In genomic region chr8:95175306-95175705, GRCm38 (mm10) we compare ENCODE assay signal across 14 mouse cellular contexts. TPM values are rescaled to one million over a fixed set of nuclear protein-coding genes. Genes with fewer than 3 reads are reported as not detected.
DNase-seq lines count a peak whose midpoint lies in the region; ATAC-seq and TF ChIP-seq lines count a peak whose summit lies in the region.
"Had no signal": no experiment of that assay in that cellular context is flagged by ENCODE, and none has a peak within 500 bp of the region (broad histone marks: within the 10 kb centered on the region; RNA-seq: fewer than 3 reads in every experiment).

No protein-coding gene starts in this region.

- TF ChIP-seq POLR2A in thymus, adult 2 months (IDR thresholded peaks at IDR 0.05; ENCODE audit: control insufficient read depth, extremely low read depth, insufficient read depth, low read length, poor library complexity) = no peak

- 0 out of 2 replicates have a peak, but pooled peaks have one; percentile 35 for ATAC-seq in neural tube, embryonic 11.5 days (ENCODE audit: insufficient read depth, low FRiP score, low TSS enrichment)
- ATAC-seq in hindbrain, embryonic 13.5 days (ENCODE audit: low FRiP score) = peak; percentile 77
- ATAC-seq: activated CD4-positive, CD25-positive, alpha-beta regulatory T cell, adult 4 months had no signal

- H3K27me3 ChIP-seq in neural tube, embryonic 11.5 days (ENCODE audit: control insufficient read depth, insufficient read depth, low read length) = no peaks in the 10 kb centered on the region
- no peaks in the 10 kb centered on the region for H3K27me3 ChIP-seq in hindbrain, embryonic 13.5 days
- no peaks in the 10 kb centered on the region for H3K27me3 ChIP-seq in thymus, adult 2 months (ENCODE audit: control insufficient read depth, insufficient read depth, low read length)
- H3K27me3 ChIP-seq: heart, embryonic 13.5 days had no signal

- no peaks in the 10 kb centered on the region for H3K9me3 ChIP-seq in neural tube, embryonic 11.5 days (ENCODE audit: control insufficient read depth, low read length)
- H3K9me3 ChIP-seq in hindbrain, embryonic 13.5 days = no peaks in the 10 kb centered on the region
- H3K9me3 ChIP-seq: G1E; heart, embryonic 13.5 days had no signal

- no peaks in the 10 kb centered on the region for H3K36me3 ChIP-seq in neural tube, embryonic 11.5 days (ENCODE audit: control insufficient read depth, insufficient read depth, low read length)
- H3K36me3 ChIP-seq in hindbrain, embryonic 13.5 days = no peaks in the 10 kb centered on the region
- H3K36me3 ChIP-seq in thymus, adult 2 months (ENCODE audit: control insufficient read depth, insufficient read depth, low read length) = no peaks in the 10 kb centered on the region
- H3K36me3 ChIP-seq: G1E; heart, embryonic 13.5 days had no signal

- no peak overlapping the region; the same call in 1 of the 2 replicates for H3K27ac ChIP-seq in neural tube, embryonic 11.5 days (ENCODE audit: low read depth, low read length)
- peak overlapping the region; percentile 95 for H3K27ac ChIP-seq in hindbrain, embryonic 13.5 days
- H3K27ac ChIP-seq in thymus, adult 2 months (ENCODE audit: control insufficient read depth, insufficient read depth, low read length) = no peak overlapping the region
- H3K27ac ChIP-seq: heart, embryonic 13.5 days had no signal

- H3K4me3 ChIP-seq in neural tube, embryonic 11.5 days (ENCODE audit: low read depth, low read length) = no peak overlapping the region
- no peak overlapping the region for H3K4me3 ChIP-seq in hindbrain, embryonic 13.5 days
- H3K4me3 ChIP-seq in thymus, adult 2 months (ENCODE audit: control insufficient read depth, insufficient read depth, low read length) = no peak overlapping the region
- H3K4me3 ChIP-seq: heart, embryonic 13.5 days had no signal

- no peak for TF ChIP-seq CTCF in thymus, adult 2 months (IDR thresholded peaks at IDR 0.05; ENCODE audit: borderline replicate concordance, control insufficient read depth, extremely low read depth, insufficient read depth, low read length, poor library complexity)

- H3K4me1 ChIP-seq in neural tube, embryonic 11.5 days (ENCODE audit: control insufficient read depth, insufficient read depth, low read length) = 0 out of 2 replicates have a peak, but pooled peaks cover 3% of the 10 kb centered on the region
- peaks cover 19% of the 10 kb centered on the region for H3K4me1 ChIP-seq in hindbrain, embryonic 13.5 days (replicated peaks)
- H3K4me1 ChIP-seq in thymus, adult 2 months (replicated peaks; ENCODE audit: control insufficient read depth, insufficient read depth, low read length) = no peaks in the 10 kb centered on the region
- H3K4me1 ChIP-seq: heart, embryonic 13.5 days had no signal

- 62% methylated on average over 5 of the region's 5 CpGs for WGBS in neural tube, embryonic 11.5 days
- 31% methylated on average over 5 of the region's 5 CpGs for WGBS in hindbrain, embryonic 13.5 days
- WGBS in thymus, adult 2 months = 81% methylated on average over 5 of the region's 5 CpGs

- no peak overlapping the region for H3K4me2 ChIP-seq in neural tube, embryonic 11.5 days (ENCODE audit: low read depth)
- no peak overlapping the region; the same call in 1 of the 2 replicates for H3K4me2 ChIP-seq in hindbrain, embryonic 13.5 days
- H3K4me2 ChIP-seq: heart, embryonic 13.5 days; lung, embryonic 14.5 days had no signal

- no peak overlapping the region for H3K9ac ChIP-seq in neural tube, embryonic 11.5 days (ENCODE audit: low read length)
- H3K9ac ChIP-seq in hindbrain, embryonic 13.5 days = peak overlapping the region; percentile 51; the same call in 1 of the 2 replicates
- H3K9ac ChIP-seq: heart, embryonic 13.5 days; lung, embryonic 14.5 days had no signal

- DNase-seq in neural tube, embryonic 11.5 days (ENCODE audit: low spot score) = no peak
- no peak for DNase-seq in neural tube, embryonic 10.5 days (ENCODE audit: extremely low spot score, low spot score)
- peak; percentile 42 for DNase-seq in mesoderm, embryonic 11.5 days (ENCODE audit: low read depth, low spot score)
- DNase-seq in telencephalon, adult 2 months (ENCODE audit: low read depth, low spot score) = peak; percentile 11
- no peak for DNase-seq in thymus, adult 2 months
- no peak for DNase-seq in thymus, postnatal 36 days
- DNase-seq in ovary, adult 18-20 months (ENCODE audit: low spot score) = no peak
- DNase-seq: kidney, adult 2 months; thymus, postnatal 4 days had no signal

RNA-seq across cellular contexts. Expression of gene Kifc3, which starts 27.3 kb away (rescaled TPM):
- polyA plus RNA-seq in neural tube, embryonic 11.5 days (2014; fragmentation: Nextera tagmentation; extraction: Ambion mirVana) = 6.3 and 7.4 TPM in 2 replicates
- polyA plus RNA-seq in hindbrain, embryonic 13.5 days (2015; fragmentation: Nextera tagmentation; extraction: Ambion mirVana) = 16.5 and 20.2 TPM in 2 replicates
- 13.7 and 19.1 TPM in 2 replicates for polyA plus RNA-seq in thymus, adult 2 months (2012; rRNA removed)
- polyA plus RNA-seq: G1E had no signal

Comparison
In these comparisons a context has a peak if more than half of its experiments do, and no peak if none do; other contexts are left out.
1. DNase-seq: peak in mesoderm, embryonic 11.5 days (single experiment) and telencephalon, adult 2 months (single experiment); none in neural tube, embryonic 11.5 days (single experiment), neural tube, embryonic 10.5 days (single experiment), thymus, adult 2 months (single experiment), thymus, postnatal 36 days (0 of 2) and ovary, adult 18-20 months (single experiment).